Mouse (Mus musculus): ENCODE data around the gene Gpat2.
A peak's percentile ranks its signal among the peaks of the same experiment; 100 is the strongest.

Gpat2 gene

GRCm38 (mm10) chr2:127444055-127444789 lies 19.2 kb downstream of the Gpat2 start, which contains the start of gene Fahd2a:
Gene Fahd2a (minus strand): TSS chr2:127444565.
- DNase-seq = peak; percentile 86

- no peak for DNase-seq
Observed at GRCm38 (mm10) chr2:127446847-127447246, 21.8 kb downstream of the Gpat2 start.

- no peak for DNase-seq
Observed at GRCm38 (mm10) chr2:127449691-127450090, 24.7 kb downstream of the Gpat2 start.

GRCm38 (mm10) chr2:127451748-127452147 lies 26.7 kb downstream of the Gpat2 start:
- no peak for DNase-seq

GRCm38 (mm10) chr2:127453141-127453540 lies 28.1 kb downstream of the Gpat2 start:
- no peak for DNase-seq

DNA sequence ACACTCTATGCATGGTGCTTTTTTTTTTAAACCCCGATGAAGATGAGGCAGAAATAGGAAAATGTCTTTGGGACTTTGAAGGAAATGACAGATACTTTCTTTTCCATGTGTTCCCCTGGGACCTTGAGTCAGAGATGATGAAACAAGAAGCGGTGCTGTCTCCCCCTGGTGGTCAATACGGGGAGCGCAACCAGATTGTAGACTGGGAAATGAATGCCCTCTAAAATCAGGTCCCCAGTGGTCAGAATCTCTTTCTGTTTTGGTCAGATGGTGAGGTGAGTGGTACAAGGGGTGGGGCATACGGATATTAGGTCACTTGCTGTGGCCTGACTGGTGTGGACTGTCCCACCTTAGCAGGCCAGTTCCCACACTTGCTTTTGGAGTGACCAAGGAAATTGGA lies 28.8 kb downstream of the Gpat2 start:
- DNase-seq = peak; percentile 77

DNA sequence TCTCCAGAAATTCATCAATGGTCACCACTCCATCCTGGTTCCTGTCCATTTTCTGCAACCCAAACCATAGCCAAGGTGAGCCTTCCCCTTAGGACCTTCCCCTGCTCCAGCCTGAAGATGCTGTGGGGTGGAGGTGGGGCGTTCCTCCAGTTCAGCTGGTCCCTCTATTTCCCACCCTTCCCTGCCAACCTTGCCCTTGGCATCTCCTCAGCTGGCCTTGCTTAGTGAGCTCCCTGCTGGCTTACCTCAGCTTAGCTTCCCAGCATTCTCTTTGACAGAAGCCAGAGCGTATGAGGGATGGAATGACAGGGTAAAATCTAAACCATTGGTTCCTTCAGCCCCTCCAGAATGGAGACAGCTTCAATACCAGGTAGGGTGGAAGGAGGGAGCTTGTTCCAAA lies 34.3 kb downstream of the Gpat2 start:
- no peak for DNase-seq

DNA sequence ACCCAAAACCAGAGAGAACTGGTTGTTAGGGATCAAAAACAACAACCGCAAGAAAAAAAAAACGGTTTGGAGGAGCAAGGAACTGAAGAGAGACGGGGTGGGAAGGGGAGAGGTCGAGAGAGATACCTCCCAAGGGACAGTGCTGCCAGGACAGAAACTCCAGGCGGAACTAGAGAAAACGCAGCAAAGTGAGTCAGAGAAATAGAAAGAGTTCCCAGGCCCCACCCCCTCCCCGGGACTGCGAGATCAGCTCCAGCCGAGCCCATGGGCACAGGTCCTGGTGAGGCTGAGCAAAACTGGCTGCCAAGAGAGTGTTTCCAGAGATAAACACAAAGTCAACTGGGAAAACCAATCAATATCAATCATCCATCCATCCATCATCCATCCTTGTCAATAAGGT lies 36.4 kb downstream of the Gpat2 start:
- no peak for DNase-seq

DNA sequence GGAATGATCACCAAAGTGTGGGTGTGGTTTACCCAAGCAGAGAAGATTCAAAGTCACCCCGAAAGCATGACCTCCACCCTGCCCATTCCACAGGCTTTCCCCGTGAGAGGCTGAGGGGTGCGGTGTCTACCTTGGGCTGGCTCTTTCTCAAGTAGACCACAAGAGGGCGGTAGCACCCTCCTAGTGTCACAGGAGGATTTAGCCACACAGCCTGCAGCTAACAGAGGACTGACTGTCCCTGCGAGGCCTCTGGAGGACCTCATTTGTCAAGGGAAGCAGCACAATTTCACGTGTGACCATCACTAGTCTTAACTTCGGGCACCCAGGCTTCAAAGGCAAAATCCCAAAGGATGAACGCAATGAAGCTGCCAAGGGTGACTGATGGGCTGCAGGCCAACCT lies 37.3 kb downstream of the Gpat2 start:
- peak; percentile 65 for DNase-seq

GRCm38 (mm10) chr2:127470183-127470582 lies 45.2 kb downstream of the Gpat2 start:
- no peak for DNase-seq

GRCm38 (mm10) chr2:127470661-127471060 lies 45.7 kb downstream of the Gpat2 start:
- DNase-seq = no peak

- DNase-seq = no peak
Observed at GRCm38 (mm10) chr2:127471281-127471680, 46.3 kb downstream of the Gpat2 start.

DNA sequence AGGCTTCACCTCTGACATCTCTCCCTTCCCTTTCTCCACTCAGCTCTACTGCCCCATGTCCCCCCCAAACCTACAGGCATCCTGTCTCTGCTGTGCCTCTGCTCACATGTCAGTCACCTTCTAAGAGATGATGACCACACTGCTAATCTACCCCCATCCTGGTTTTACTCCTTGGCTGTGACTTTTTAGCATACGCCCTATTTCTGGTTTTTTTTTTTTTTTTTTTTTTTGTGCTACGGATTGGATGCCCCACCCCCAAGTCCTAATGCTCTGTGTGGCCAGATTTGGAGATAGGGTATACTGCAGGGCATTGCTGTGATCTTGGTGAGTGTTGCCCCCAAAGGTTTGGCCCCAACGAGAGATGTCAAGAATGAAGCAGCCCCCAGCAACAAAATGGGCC lies 47.3 kb downstream of the Gpat2 start:
- no peak for DNase-seq

- no peak for DNase-seq
Observed at GRCm38 (mm10) chr2:127479210-127479609, 54.2 kb downstream of the Gpat2 start.

DNA sequence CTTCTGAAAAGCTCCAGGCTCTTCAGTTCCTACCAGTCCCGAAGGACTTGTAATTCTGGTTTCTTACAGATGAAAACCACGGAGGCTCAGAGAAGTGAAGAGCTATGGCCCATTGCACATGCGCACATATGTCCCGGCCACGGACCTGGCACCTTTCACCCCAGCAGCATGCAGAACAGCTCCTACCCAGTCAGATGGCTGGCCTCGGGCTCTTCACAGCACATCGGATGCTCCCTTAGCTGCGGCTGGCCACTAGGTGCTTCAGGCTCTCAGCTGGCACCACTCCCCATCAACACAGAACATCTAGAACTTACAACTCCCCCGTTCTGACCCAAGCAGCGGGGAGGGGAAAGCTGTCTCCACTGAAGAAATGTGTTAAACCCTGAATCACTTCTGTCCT lies 54.8 kb downstream of the Gpat2 start:
- no peak for DNase-seq

DNA sequence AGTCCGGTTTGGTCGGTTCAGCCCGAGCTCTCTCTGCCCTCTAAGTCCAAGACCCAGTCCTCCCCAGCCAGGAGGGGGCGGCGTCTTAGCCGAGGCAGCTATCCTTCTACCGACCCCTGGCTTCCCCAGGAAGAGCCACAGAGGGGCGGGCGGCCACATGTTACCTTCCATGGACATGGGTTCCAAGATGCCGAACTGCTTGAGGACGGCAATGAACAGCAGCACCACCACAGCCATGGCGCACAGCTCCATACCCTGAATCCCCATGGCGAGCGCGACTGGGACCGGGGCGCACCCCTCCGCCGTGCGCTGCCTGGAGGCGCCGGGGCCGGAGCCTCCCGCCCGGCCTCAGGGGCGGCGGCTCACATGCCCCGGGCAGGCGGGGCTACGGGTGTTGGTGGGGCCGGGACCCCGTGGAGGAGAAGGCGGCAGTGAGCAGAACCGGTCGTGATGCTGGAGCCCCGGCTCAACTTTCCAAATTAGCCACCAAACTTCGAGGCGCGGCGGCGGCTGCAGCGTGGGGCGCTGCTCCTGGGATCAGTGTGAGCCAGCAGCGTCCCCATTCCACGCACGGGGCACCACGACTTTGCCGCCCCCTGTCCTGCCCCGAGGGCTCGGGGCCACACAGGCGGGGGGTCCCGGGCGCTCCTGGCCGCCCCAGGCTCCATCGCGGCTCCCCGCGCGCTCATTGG lies 57.0 kb downstream of the Gpat2 start:
- no peak for DNase-seq

GRCm38 (mm10) chr2:127482533-127482911 lies 57.5 kb downstream of the Gpat2 start:
- peak; percentile 45 for DNase-seq

DNA sequence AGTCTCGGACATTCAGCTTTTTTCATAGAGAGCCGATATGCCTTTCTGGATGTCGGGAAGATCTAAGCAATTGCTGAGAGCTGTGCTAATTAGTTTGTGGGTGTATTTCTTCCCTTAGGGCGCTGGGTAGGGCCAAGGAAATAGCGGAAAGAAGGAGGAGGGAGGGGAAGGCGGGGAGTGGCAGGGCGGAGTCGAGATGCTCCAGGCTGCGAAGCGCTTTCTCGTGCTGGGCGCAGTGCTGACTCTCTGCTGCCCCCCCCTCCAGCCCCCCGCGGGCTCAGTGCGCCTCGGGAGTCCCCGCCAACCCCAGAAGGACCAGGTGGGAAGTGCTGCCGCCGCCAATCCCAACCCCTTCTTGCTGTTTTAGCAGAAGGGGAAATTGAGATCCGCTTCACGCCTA lies 58.0 kb downstream of the Gpat2 start:
- no peak for DNase-seq

DNA sequence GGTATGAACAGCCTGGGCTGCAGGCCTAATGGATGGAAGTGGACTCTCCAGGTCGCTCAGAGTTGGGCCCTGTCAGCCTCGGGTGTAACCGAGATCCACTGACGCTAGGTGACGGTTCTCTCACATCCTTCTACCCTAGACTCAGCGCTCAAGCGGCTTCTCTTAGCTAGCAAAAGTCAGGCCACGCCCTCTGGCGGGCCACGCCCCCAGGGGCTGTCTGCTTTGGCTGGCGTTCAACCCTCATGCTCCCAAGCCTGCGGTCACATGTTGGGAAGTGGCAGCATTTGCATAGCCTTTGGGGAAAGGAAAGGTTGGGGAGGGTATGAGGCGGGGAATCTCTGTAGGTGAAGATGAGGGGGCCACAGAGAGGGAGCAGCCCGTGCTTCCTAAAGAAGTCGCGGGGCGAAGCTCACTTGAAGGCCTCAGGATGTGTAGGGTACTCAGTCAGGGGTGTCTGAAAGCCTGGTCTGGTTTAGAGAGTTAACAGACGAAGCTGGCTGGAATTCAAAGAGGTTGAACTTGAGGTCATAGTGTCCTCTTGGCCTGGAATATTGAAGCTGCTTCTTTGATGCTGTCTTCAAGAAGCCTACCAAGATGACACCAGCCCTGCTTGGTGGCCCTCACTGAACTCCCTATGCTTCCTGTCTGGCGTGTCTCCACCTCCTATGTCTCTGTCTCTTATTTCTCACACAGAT lies 59.6 kb downstream of the Gpat2 start:
- peak; percentile 42 for DNase-seq
